In the genomic region with DNA sequence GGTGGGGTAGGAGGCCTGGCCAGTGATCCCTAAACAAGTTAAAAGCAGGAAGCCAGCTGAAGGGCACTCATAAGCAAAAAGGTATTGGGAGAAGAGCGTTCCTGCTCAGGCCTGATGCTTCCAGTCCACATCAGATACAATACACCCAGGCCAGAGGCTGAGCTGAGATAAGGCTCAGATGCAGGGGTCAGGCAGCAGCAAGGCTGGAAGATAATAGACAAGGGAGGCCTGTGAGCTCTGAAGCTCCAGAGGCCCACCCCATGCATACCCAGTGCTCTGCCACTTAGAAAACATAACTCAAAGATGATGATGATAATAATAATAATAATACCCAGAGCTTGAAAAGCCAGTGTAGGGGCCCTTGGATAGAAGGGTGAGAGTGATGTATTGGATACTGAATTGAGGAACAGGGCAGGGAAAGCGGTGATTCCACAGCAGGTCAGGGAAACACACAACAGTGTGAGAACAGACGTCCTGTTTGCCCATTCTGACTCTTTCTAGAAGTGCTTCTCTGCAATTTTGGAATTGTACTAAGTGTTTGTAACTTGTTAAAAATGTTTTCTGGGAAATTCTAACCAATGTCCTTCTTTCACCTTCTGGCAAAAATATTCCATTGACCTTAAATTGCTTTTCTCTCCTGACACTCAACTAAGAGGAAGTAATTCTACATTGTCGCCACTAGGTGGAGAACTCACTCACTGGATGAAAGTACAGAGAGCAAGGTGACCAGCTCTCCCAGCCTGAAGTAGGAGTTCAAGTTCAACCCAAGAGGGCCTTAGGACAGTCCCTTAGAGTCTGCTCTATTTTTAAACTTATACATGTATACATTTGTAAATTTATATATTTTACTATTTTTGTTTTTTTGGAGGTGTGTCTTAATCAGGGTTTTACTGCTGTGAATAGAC, we compare ENCODE assay signal across 8 mouse cellular contexts. TPM values are rescaled to one million over a fixed set of nuclear protein-coding genes. Genes with fewer than 3 reads are reported as not detected.
DNase-seq lines count a peak whose midpoint lies in the region; ATAC-seq lines count a peak whose summit lies in the region.

No protein-coding gene starts in this region.

- no peak for ATAC-seq in activated CD4-positive, CD25-positive, alpha-beta regulatory T cell, adult 4 months

- peak; percentile 37 to 39 for DNase-seq in heart, adult 18-20 months
- no peak for DNase-seq in heart, adult 9 months (ENCODE audit: low spot score in 2 of 2)
- DNase-seq in B cell, adult 2 months = peak; percentile 27 to 40
- peak; percentile 57 for DNase-seq in adipocyte (ENCODE audit: low spot score)
- peak; percentile 67 for DNase-seq in induced T-regulatory cell, adult 2 months (ENCODE audit: low read depth)
- peak; percentile 59 for DNase-seq in naive thymus-derived CD4-positive, alpha-beta T cell, adult 2 months (ENCODE audit: low read depth)
- no peak for DNase-seq in gastrocnemius, adult 8-10 months (ENCODE audit: low spot score in 2 of 2)

RNA-seq across cellular contexts. Expression of gene Gp9, which starts 14.2 kb away (rescaled TPM):
- 1 to 10 TPM; 1.2 TPM for total RNA-seq in heart, adult 18-20 months (2021)
- not detected for polyA plus RNA-seq in activated CD4-positive, CD25-positive, alpha-beta regulatory T cell, adult 4 months (2017; shearing (Covaris generic))
- not detected for total RNA-seq in gastrocnemius, adult 8-10 months (2022)

RNA-seq across cellular contexts. Expression of gene Efcc1, which starts 33.0 kb away (rescaled TPM):
- 1 to 10 TPM in 1 of 2 experiments, under 1 TPM in 1; 0.94 to 1.3 TPM for total RNA-seq in heart, adult 18-20 months (2021)
- under 1 TPM in 1 of 2 experiments, not detected in 1; 0.60 TPM for polyA plus RNA-seq in activated CD4-positive, CD25-positive, alpha-beta regulatory T cell, adult 4 months (2017; shearing (Covaris generic))
- total RNA-seq in gastrocnemius, adult 8-10 months (2022) = under 1 TPM; 0.51 to 0.94 (median 0.78) TPM

RNA-seq across cellular contexts. Expression of gene Rab43, which starts 48.3 kb away (rescaled TPM):
- total RNA-seq in heart, adult 18-20 months (2021) = 10 to 100 TPM in 1 of 2 experiments, 1 to 10 TPM in 1; 7.6 to 10.2 TPM
- polyA plus RNA-seq in activated CD4-positive, CD25-positive, alpha-beta regulatory T cell, adult 4 months (2017; shearing (Covaris generic)) = 10 to 100 TPM in 1 of 2 experiments, 1 to 10 TPM in 1; 9.4 to 17.2 TPM
- total RNA-seq in gastrocnemius, adult 8-10 months (2022) = 1 to 10 TPM; 3.6 to 5.4 (median 4.5) TPM

Comparison
In these comparisons a context has a peak if more than half of its experiments do, and no peak if none do; other contexts are left out.
1. DNase-seq: peak in heart, adult 18-20 months (2 of 2), B cell, adult 2 months (2 of 2), adipocyte (single experiment), induced T-regulatory cell, adult 2 months (single experiment) and naive thymus-derived CD4-positive, alpha-beta T cell, adult 2 months (single experiment); none in heart, adult 9 months (0 of 2) and gastrocnemius, adult 8-10 months (0 of 2).